Mouse (Mus musculus): ENCODE results near the gene Gm10272.
"Not testable (repeated sequence)": the region's sequence is repeated elsewhere in the genome, so short reads cannot be mapped to it uniquely, and the experiment has no call there.

The Gm10272 gene

DNA sequence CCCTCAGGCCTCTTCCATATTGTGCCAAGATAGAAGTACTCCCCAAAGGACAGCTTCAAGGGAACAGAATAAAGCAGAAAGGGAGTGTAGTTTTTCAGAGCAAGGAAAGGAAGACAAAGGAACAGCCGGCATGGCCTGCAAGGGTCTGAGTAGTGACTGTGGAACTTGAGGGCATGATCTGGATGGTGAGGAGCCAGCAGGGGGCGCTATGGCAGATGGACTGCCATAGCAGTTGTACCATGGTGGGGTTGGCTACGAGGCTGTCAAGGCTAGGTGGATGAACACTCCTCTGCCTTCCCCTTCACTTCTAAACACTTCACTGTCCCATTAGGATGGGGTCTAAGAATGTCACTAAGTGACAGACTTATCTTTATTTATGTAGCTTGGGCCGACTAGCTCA is 22.8 kb downstream of the Gm10272 start:
- no peak for DNase-seq

DNA sequence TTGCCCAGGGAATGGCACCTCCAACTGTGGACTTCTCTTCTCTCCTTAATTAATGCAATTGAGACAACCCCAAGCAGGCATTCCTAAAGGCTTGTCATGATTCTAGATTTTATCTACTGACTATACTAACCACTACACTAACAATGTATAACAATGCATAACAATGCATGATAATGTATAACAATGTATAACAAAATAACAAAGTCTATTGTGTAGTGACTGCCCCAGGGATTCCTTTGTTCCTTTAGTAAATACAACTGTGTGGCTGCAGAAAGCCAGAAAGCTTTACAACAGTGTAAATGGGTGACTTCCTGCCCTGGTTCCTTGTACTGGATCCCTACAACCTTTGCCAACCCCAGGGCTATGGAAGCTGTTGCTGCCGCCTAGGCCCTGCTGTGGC is 29.5 kb downstream of the Gm10272 start:
- DNase-seq, result no peak

DNA sequence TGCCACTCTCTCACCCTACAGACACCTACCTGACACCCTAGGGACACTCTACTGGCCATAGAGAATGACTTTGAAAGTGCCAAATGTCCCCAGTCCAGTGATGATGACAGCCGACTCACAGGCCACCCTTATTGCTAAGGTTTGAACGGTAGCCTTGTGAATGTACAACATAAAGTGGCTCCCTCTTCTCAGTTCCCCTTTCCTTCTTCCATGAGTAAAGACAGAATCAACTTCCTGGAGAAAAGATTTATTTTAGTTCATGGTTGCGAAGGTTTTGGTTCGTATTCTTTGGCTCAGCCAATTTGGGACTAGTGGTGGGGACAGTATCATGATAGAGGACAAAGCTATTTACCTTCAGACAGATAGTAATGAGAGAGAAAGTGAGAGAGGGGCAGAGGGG is 32.5 kb downstream of the Gm10272 start:
- no peak for DNase-seq

DNA sequence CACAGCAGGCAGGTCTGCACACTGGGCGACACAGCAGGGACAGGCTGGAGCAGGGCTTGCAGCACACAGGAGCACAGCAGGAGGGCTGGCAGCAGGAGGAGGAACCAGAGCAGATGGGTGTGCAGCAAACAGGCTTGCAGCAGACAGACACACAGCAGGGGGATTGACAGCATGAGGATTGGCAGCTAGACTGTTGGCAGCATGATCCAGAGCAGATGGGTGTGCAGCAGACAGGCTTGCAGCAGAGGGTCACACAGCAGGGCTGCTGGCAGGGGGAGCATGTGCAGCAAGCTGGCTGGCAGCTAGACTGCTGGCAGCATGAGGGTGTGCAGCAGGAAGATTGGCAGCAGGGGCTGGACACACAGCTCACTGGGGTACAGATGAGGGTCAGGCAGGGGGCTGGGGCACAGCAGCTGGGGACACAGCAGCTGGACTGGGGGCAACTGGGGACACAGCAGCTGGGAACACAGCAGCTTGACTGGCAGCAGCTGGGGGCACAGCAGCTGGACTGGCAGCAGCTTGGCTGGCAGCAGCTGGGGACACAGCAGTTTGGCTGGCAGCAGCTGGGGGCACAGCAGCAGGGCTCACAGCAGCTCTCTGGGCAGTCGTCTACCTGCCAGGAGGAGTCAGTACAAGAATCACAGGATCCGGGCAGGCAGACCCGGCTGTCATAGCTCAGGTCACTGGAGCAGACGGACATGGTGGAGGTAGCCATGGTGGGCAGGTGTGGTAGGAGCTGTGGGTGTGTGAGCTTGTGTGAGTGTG is 35.7 kb downstream of the Gm10272 start, which contains the start of gene Gm18596:
Gene Gm18596, minus strand, starts transcription at position 715 of the 765 bp plus-strand sequence.
- DNase-seq, result not testable (repeated sequence)

DNA sequence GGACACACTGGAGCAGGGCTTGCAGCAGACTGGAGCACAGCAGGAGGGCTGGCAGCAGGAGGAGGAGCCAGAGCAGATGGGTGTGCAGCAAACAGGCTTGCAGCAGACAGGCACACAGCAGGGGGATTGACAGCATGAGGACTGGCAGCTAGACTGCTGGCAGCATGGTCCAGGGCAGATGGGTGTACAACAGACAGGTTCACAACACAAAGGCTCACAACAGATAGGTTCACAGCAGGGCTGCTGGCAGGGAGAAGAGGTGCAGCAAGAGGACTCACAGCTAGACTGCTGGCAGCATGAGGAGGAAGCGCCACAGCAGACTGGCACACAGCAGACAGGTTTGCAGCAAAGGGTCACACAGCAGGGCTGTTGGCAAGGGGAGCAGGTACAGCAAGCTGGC is 44.3 kb downstream of the Gm10272 start:
- not testable (repeated sequence) for DNase-seq

DNA sequence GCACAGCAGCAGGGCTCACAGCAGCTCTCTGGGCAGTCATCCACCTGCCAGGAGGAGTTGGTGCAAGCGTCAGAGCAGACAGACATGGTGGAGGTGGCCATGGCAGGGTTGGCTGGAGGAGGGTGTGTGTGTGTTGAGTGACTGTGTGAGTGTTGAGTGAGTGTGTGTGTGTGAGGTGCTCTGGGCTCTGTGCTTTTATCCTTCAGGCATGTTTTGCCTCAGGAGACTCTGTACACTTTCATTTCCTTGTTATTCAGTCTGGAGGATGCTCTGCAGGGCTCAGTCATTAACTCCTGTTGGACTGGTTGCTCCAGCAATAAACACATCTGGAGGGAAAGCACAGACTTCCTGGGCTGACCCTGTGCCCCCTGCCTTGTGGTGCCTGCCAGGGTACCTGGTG is 44.8 kb downstream of the Gm10272 start, which contains the start of gene Gm9736:
Gene Gm9736, minus strand, starts transcription at position 101 of the 400 bp plus-strand sequence.
- not testable (repeated sequence) for DNase-seq

DNA sequence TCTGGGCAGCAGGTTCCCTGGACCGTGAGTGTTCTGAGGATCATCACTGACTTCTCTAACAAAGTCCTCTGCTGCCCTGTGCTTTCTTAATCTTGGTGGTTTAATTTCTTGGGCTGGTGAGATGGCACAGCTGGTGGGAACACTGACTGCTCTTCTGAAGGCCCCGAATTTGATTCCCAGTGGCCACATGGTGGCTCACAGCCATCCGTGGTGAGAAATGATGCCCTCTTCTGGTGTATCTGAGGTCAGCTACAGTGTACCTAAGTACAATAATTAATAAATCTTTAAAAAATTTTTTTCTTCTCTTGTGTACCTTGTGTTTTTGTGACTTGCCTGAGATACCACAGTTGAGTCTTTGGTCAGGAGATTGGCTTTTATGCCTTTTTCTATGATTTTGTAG is 45.9 kb downstream of the Gm10272 start:
- not testable (repeated sequence) for DNase-seq

DNA sequence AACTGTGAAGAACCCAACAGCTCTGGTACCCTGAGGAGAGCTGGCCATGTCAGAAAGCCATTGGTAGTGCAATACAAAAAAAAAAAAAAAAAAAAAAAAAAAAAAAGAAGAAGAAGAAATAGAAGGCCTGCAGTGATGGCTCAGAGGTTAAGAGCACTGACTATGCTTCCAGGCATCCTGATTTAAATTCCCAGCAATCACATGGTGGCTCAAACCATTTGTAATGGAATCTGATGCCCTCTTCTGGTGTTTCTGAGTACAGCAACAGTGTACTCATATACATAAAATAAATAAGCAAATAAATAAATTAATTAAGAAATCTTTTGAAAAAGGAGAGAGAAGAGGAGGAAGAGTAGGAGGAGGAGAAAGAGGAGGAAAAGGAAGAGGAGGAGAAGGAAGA is 47.0 kb downstream of the Gm10272 start:
- no peak for DNase-seq
